ENCODE assay signal across 8 mouse cellular contexts in genomic region chr3:52180785-52181184, GRCm38 (mm10).
DNase-seq lines count a peak whose midpoint lies in the region; ATAC-seq lines count a peak whose summit lies in the region.

No protein-coding gene starts in this region.

- peak; percentile 95 for DNase-seq in Muller cell, postnatal 12 days (ENCODE audit: inconsistent ontology term)
- peak; percentile 86 for DNase-seq in cerebellum, adult 11 months
- DNase-seq in heart, postnatal 10 days, result peak; percentile 91 to 92
- DNase-seq in kidney, postnatal 36 days, result peak; percentile 77 to 84
- DNase-seq in right cerebral cortex, postnatal 25 days, result peak; percentile 27
- no peak for DNase-seq in spleen, adult 12 weeks (ENCODE audit: low spot score)

- peak overlapping the region; percentile 97 for H3K27ac ChIP-seq in forebrain, embryonic 13.5 days

- H3K27me3 ChIP-seq in forebrain, embryonic 13.5 days, result no peaks in the 10 kb centered on the region

- H3K9me3 ChIP-seq in forebrain, embryonic 13.5 days (replicated peaks), result no peaks in the 10 kb centered on the region

- peak; percentile 74 for ATAC-seq in forebrain, embryonic 13.5 days
- peak; percentile 70 for ATAC-seq in megakaryocyte progenitor cell, adult 5-6 weeks (replicated peaks; ENCODE audit: poor library complexity)

- H3K4me1 ChIP-seq in forebrain, embryonic 13.5 days, result peaks cover 43% of the 10 kb centered on the region

- H3K36me3 ChIP-seq in forebrain, embryonic 13.5 days (ENCODE audit: poor library complexity, severe bottlenecking), result no peaks in the 10 kb centered on the region

- H3K4me3 ChIP-seq in forebrain, embryonic 13.5 days, result no peak overlapping the region

- 10% methylated on average over 10 of the region's 10 CpGs for WGBS in forebrain, embryonic 13.5 days

- peak overlapping the region; percentile 58 for H3K9ac ChIP-seq in forebrain, embryonic 13.5 days

- H3K4me2 ChIP-seq in forebrain, embryonic 13.5 days, result peak overlapping the region; percentile 47

- intact Hi-C loops in heart, postnatal 10 days (cut with DNase I), result loop anchor here (2.0 kb wide), 2 partner anchors 16 to 76 kb away; partner anchors contain the start of gene Maml3
